Mouse (Mus musculus): ENCODE measurements around the gene Ina. TPM values are rescaled to one million over a fixed set of nuclear protein-coding genes. Genes with fewer than 3 reads are reported as not detected.

Gene Ina
- polyA plus RNA-seq, 1 experiment from 2014 or later, result not detected

- Histone ChIP-seq H3K4me3 (ENCODE audit: low read depth, low read length) (no peak overlapping the region), H3K4me2 (ENCODE audit: low read depth, low read length) (no peak overlapping the region), H3K36me3 (replicated peaks; ENCODE audit: insufficient read depth, low read length) (no peaks in the 10 kb centered on the region), H3K9ac (replicated peaks) (no peak overlapping the region), H3K27ac (ENCODE audit: low read depth) (no peak overlapping the region), H3K4me1 (ENCODE audit: insufficient read depth) (0 out of 2 replicates have a peak, but pooled peaks cover 3% of the 10 kb centered on the region), H3K27me3 (ENCODE audit: insufficient read depth, low read length) (0 out of 2 replicates have a peak, but pooled peaks cover 4% of the 10 kb centered on the region), H3K9me3 (ENCODE audit: low read length) (no peaks in the 10 kb centered on the region)
- peak; percentile 67 for DNase-seq
- no peak for ATAC-seq
- TF ChIP-seq EP300 (IDR thresholded peaks at IDR 0.05; ENCODE audit: low read depth) (no peak), CTCF (IDR thresholded peaks at IDR 0.05; ENCODE audit: low read depth) (no peak)
- 1% methylated on average over 4 of the region's 4 CpGs for WGBS (ENCODE audit: insufficient replicate concordance)
Measured at GRCm38 (mm10) chr19:47006321-47006720, 8.2 kb upstream of the Ina start.

- Histone ChIP-seq H3K4me1 (ENCODE audit: insufficient read depth) (peaks cover 7% of the 10 kb centered on the region), H3K9me3 (ENCODE audit: low read length) (no peaks in the 10 kb centered on the region), H3K27me3 (ENCODE audit: insufficient read depth, low read length) (peaks cover 33% of the 10 kb centered on the region), H3K27ac (ENCODE audit: low read depth) (no peak overlapping the region), H3K4me3 (ENCODE audit: low read depth, low read length) (no peak overlapping the region), H3K4me2 (ENCODE audit: low read depth, low read length) (no peak overlapping the region), H3K36me3 (replicated peaks; ENCODE audit: insufficient read depth, low read length) (no peaks in the 10 kb centered on the region), H3K9ac (replicated peaks) (no peak overlapping the region)
- 69% methylated on average over 7 of the region's 7 CpGs for WGBS (ENCODE audit: insufficient replicate concordance)
- no peak for DNase-seq
- ATAC-seq, result no peak
- TF ChIP-seq CTCF (IDR thresholded peaks at IDR 0.05; ENCODE audit: low read depth) (no peak), EP300 (IDR thresholded peaks at IDR 0.05; ENCODE audit: low read depth) (no peak)
Measured at GRCm38 (mm10) chr19:47009420-47009819, 5.1 kb upstream of the Ina start.

GRCm38 (mm10) chr19:47009943-47010342, 4.6 kb upstream of the Ina start:
- Histone ChIP-seq H3K27me3 (ENCODE audit: insufficient read depth, low read length) (peaks cover 38% of the 10 kb centered on the region), H3K9me3 (ENCODE audit: low read length) (no peaks in the 10 kb centered on the region), H3K36me3 (replicated peaks; ENCODE audit: insufficient read depth, low read length) (no peaks in the 10 kb centered on the region), H3K27ac (ENCODE audit: low read depth) (no peak overlapping the region), H3K4me3 (ENCODE audit: low read depth, low read length) (no peak overlapping the region), H3K4me1 (ENCODE audit: insufficient read depth) (peaks cover 12% of the 10 kb centered on the region), H3K9ac (replicated peaks) (no peak overlapping the region), H3K4me2 (ENCODE audit: low read depth, low read length) (no peak overlapping the region)
- ATAC-seq (no peak), DNase-seq (no peak)
- 67% methylated on average over 5 of the region's 5 CpGs for WGBS (ENCODE audit: insufficient replicate concordance)
- TF ChIP-seq EP300 (IDR thresholded peaks at IDR 0.05; ENCODE audit: low read depth) (no peak), CTCF (IDR thresholded peaks at IDR 0.05; ENCODE audit: low read depth) (no peak)

GRCm38 (mm10) chr19:47012521-47013130, 1.9 kb upstream of the Ina start:
- Histone ChIP-seq H3K4me2 (ENCODE audit: low read depth, low read length) (no peak overlapping the region), H3K27me3 (ENCODE audit: insufficient read depth, low read length) (peaks cover 56% of the 10 kb centered on the region), H3K9ac (replicated peaks) (no peak overlapping the region), H3K4me3 (ENCODE audit: low read depth, low read length) (no peak overlapping the region), H3K9me3 (ENCODE audit: low read length) (no peaks in the 10 kb centered on the region), H3K27ac (ENCODE audit: low read depth) (no peak overlapping the region), H3K4me1 (ENCODE audit: insufficient read depth) (peaks cover 19% of the 10 kb centered on the region), H3K36me3 (replicated peaks; ENCODE audit: insufficient read depth, low read length) (no peaks in the 10 kb centered on the region)
- DNase-seq, result no peak
- ATAC-seq, result no peak
- 85% methylated on average over 15 of the region's 15 CpGs for WGBS (ENCODE audit: insufficient replicate concordance)
- no peak for TF ChIP-seq EP300 (IDR thresholded peaks at IDR 0.05; ENCODE audit: low read depth)

GRCm38 (mm10) chr19:47013340-47014158, 949 bp upstream of the Ina start:
- H3K27me3 ChIP-seq (ENCODE audit: insufficient read depth, low read length), result peaks cover 64% of the 10 kb centered on the region
- H3K4me2 ChIP-seq (ENCODE audit: low read depth, low read length), result no peak overlapping the region

GRCm38 (mm10) chr19:47014159-47014446, 395 bp upstream of the Ina start:
- H3K36me3 ChIP-seq (replicated peaks; ENCODE audit: insufficient read depth, low read length), result no peaks in the 10 kb centered on the region
- H3K4me2 ChIP-seq (ENCODE audit: low read depth, low read length), result peak overlapping the region; percentile 66
- no peaks in the 10 kb centered on the region for H3K9me3 ChIP-seq (ENCODE audit: low read length)
- ATAC-seq (no peak), DNase-seq (no peak)
- peaks cover 64% of the 10 kb centered on the region for H3K27me3 ChIP-seq (ENCODE audit: insufficient read depth, low read length)
- WGBS (ENCODE audit: insufficient replicate concordance), result 5% methylated on average over 11 of the region's 11 CpGs
- peaks cover 19% of the 10 kb centered on the region for H3K4me1 ChIP-seq (ENCODE audit: insufficient read depth)
- H3K27ac ChIP-seq (ENCODE audit: low read depth), result no peak overlapping the region
- TF ChIP-seq EP300 (IDR thresholded peaks at IDR 0.05; ENCODE audit: low read depth), result no peak
- no peak for TF ChIP-seq CTCF (IDR thresholded peaks at IDR 0.05; ENCODE audit: low read depth)
- no peak overlapping the region for H3K9ac ChIP-seq (replicated peaks)
- H3K4me3 ChIP-seq (ENCODE audit: low read depth, low read length), result peak overlapping the region; percentile 40; the same call in 1 of the 2 replicates

More at GRCm38 (mm10) chr19:47013340-47014158, 949 bp upstream of the Ina start:
- DNase-seq, result no peak
- Histone ChIP-seq H3K9me3 (ENCODE audit: low read length) (no peaks in the 10 kb centered on the region), H3K27ac (ENCODE audit: low read depth) (no peak overlapping the region), H3K36me3 (replicated peaks; ENCODE audit: insufficient read depth, low read length) (no peaks in the 10 kb centered on the region), H3K9ac (replicated peaks) (no peak overlapping the region), H3K4me1 (ENCODE audit: insufficient read depth) (peaks cover 19% of the 10 kb centered on the region), H3K4me3 (ENCODE audit: low read depth, low read length) (no peak overlapping the region)
- TF ChIP-seq CTCF (IDR thresholded peaks at IDR 0.05; ENCODE audit: low read depth), result no peak
- TF ChIP-seq EP300 (IDR thresholded peaks at IDR 0.05; ENCODE audit: low read depth), result no peak
- WGBS (ENCODE audit: insufficient replicate concordance), result 17% methylated on average over 20 of the region's 20 CpGs
- ATAC-seq, result no peak

Data from liver, postnatal 0 days (tissue).